Mouse (Mus musculus) midbrain, embryonic 16.5 days (tissue): ENCODE measurements around the gene Tesmin. TPM values are rescaled to one million over a fixed set of nuclear protein-coding genes. Genes with fewer than 3 reads are reported as not detected.

Source experiments
- ATAC-seq: fragments of 200-750 bp; cut with Nextera tagmentation; 2 replicates; pipeline ENCODE4 v1.8.0; 2017; ENCODE audit warnings: moderate TSS enrichment
- H3K27ac ChIP-seq: fragments of 300-500 bp; sonication (generic); 2 replicates; pipeline ENCODE4 v1.5.1; 2014; ENCODE audit warnings: mild to moderate bottlenecking, low read length, mixed read lengths
- H3K27me3 ChIP-seq: fragments of 300-500 bp; sonication (generic); 2 replicates; pipeline ENCODE4 v1.6.1; 2014; ENCODE audit warnings: low read depth, low read length, mixed read lengths; ENCODE audit not compliant: control insufficient read depth, insufficient read depth
- H3K36me3 ChIP-seq: fragments of 300-500 bp; sonication (generic); 2 replicates; pipeline ENCODE4 v1.6.1; 2014; ENCODE audit warnings: mild to moderate bottlenecking, low read length, moderate library complexity, mixed read lengths; ENCODE audit not compliant: control insufficient read depth, insufficient read depth
- H3K4me1 ChIP-seq: fragments of 300-500 bp; sonication (generic); 2 replicates; pipeline ENCODE4 v1.6.1; 2014; ENCODE audit warnings: mild to moderate bottlenecking, low read length, mixed read lengths; ENCODE audit not compliant: control insufficient read depth, insufficient read depth
- H3K4me2 ChIP-seq: fragments of 300-500 bp; sonication (generic); 2 replicates; pipeline ENCODE4 v1.6.1; 2014; ENCODE audit warnings: mild to moderate bottlenecking, low read length, mixed read lengths
- H3K4me3 ChIP-seq: fragments of 300-500 bp; sonication (generic); 2 replicates; pipeline ENCODE4 v1.5.1; 2014; ENCODE audit warnings: low read depth, mild to moderate bottlenecking, low read length, moderate library complexity, mixed read lengths
- H3K9ac ChIP-seq: fragments of 300-500 bp; sonication (generic); 2 replicates; pipeline ENCODE4 v1.6.1; 2014; ENCODE audit warnings: low read depth, low read length, mixed read lengths
- H3K9me3 ChIP-seq: fragments of 300-500 bp; sonication (generic); replicated peaks from 2 replicates; pipeline ENCODE4 v1.6.1; 2014; ENCODE audit warnings: mild to moderate bottlenecking, low read length, mixed read lengths; ENCODE audit not compliant: control insufficient read depth, poor library complexity, severe bottlenecking
- WGBS: fragments of 180-500 bp; shearing (Covaris S2); extraction: QIAGEN DNeasy Blood & Tissue Kit; methylation state at CpG from one replicate; pipeline ENCODE4 v1.1.7; 2014; 5-methylcytosine and 5-hydroxymethylcytosine counted together
- polyA plus RNA-seq: library from polyadenylated mRNA; unstranded; fragments of >200 nt; fragmentation: Nextera tagmentation; extraction: Ambion mirVana; gene quantifications from 2 replicates; pipeline ENCODE4 v1.2.1, GENCODE M21; 2015

Gene Tesmin
- polyA plus RNA-seq, 1 experiment from 2014 or later = 0.84 TPM

GRCm38 (mm10) chr19:3429156-3429816, 40.6 kb downstream of the Tesmin start:
- WGBS = 44% methylated on average over 7 of the region's 7 CpGs
- ATAC-seq = no peak

DNA sequence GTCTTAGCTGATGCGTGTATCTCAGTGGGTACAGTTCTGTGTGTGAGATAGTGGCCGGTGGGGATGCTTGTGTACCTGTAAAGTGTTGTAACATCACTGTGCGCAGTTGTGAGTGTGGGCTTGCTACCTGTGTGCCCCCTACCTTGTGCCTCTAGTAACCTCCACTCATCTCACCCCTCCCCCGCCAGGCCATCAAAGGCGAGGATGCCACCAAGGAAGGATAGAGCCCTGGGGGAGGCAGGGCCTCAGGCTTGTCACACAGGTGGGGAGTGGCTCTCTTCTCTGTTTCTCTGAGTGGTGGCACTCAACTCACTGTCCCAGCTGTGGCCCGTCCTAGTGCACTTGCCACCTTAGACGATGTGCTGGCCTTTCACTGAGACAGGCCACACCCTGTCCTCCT, 42.4 kb downstream of the Tesmin start:
- H3K4me3 ChIP-seq = no peak overlapping the region
- 74% methylated on average over 7 of the region's 7 CpGs for WGBS
- H3K4me1 ChIP-seq = 0 out of 2 replicates have a peak, but pooled peaks cover 2% of the 10 kb centered on the region
- no peak overlapping the region for H3K9ac ChIP-seq
- H3K27ac ChIP-seq = no peak overlapping the region
- no peak overlapping the region for H3K4me2 ChIP-seq
- no peaks in the 10 kb centered on the region for H3K9me3 ChIP-seq
- no peaks in the 10 kb centered on the region for H3K36me3 ChIP-seq
- ATAC-seq = no peak
- no peaks in the 10 kb centered on the region for H3K27me3 ChIP-seq

More at GRCm38 (mm10) chr19:3429156-3429816, 40.6 kb downstream of the Tesmin start:
- Histone ChIP-seq H3K9me3 (no peaks in the 10 kb centered on the region), H3K27me3 (no peaks in the 10 kb centered on the region), H3K4me2 (no peak overlapping the region), H3K9ac (0 out of 2 replicates have a peak overlapping the region, but pooled peaks have one; percentile 21), H3K4me1 (0 out of 2 replicates have a peak, but pooled peaks cover 2% of the 10 kb centered on the region), H3K36me3 (no peaks in the 10 kb centered on the region), H3K27ac (peak overlapping the region; percentile 48; the same call in 1 of the 2 replicates), H3K4me3 (no peak overlapping the region)

DNA sequence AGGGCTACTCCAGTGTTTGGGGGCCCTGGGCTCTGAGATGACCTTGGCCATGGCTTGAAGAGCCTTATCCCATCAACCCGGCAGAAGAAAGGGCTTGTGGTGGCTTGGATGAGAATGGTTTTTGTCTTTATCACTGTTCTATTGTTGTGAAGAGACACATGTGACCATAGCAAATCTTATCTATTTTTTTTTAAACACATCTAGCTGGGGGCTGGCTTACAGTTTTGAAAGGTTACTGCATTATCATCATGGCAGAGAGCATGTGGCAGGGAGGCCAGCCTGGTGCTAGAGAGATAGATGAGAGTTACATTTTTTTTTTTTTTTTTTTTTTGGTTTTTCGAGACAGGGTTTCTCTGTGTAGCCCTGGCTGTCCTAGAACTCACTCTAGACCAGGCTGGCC, 43.3 kb downstream of the Tesmin start:
- Histone ChIP-seq H3K9me3 (no peaks in the 10 kb centered on the region), H3K36me3 (no peaks in the 10 kb centered on the region), H3K27ac (no peak overlapping the region), H3K4me2 (no peak overlapping the region), H3K4me1 (0 out of 2 replicates have a peak, but pooled peaks cover 2% of the 10 kb centered on the region), H3K4me3 (no peak overlapping the region), H3K27me3 (no peaks in the 10 kb centered on the region), H3K9ac (no peak overlapping the region)
- 76% methylated on average over 1 of the region's 2 CpGs for WGBS
- ATAC-seq = no peak

GRCm38 (mm10) chr19:3434124-3434523, 45.5 kb downstream of the Tesmin start:
- Histone ChIP-seq H3K9ac (no peak overlapping the region), H3K4me1 (0 out of 2 replicates have a peak, but pooled peaks cover 2% of the 10 kb centered on the region), H3K27ac (no peak overlapping the region), H3K4me3 (no peak overlapping the region), H3K27me3 (no peaks in the 10 kb centered on the region), H3K36me3 (no peaks in the 10 kb centered on the region), H3K4me2 (no peak overlapping the region), H3K9me3 (no peaks in the 10 kb centered on the region)
- WGBS = 36% methylated on average over 4 of the region's 4 CpGs
- no peak for ATAC-seq

GRCm38 (mm10) chr19:3434641-3435040, 46.0 kb downstream of the Tesmin start:
- H3K4me3 ChIP-seq = no peak overlapping the region
- no peaks in the 10 kb centered on the region for H3K36me3 ChIP-seq
- ATAC-seq = no peak
- H3K9ac ChIP-seq = no peak overlapping the region
- 46% methylated on average over 4 of the region's 4 CpGs for WGBS
- H3K4me2 ChIP-seq = no peak overlapping the region
- H3K27me3 ChIP-seq = no peaks in the 10 kb centered on the region
- H3K27ac ChIP-seq = no peak overlapping the region
- H3K9me3 ChIP-seq = no peaks in the 10 kb centered on the region
- H3K4me1 ChIP-seq = no peaks in the 10 kb centered on the region

- no peaks in the 10 kb centered on the region for H3K4me1 ChIP-seq
- WGBS = 80% methylated on average over 3 of the region's 3 CpGs
- no peak overlapping the region for H3K9ac ChIP-seq
- H3K4me3 ChIP-seq = no peak overlapping the region
- no peaks in the 10 kb centered on the region for H3K27me3 ChIP-seq
- H3K27ac ChIP-seq = no peak overlapping the region
- no peak overlapping the region for H3K4me2 ChIP-seq
- no peak for ATAC-seq
- no peaks in the 10 kb centered on the region for H3K36me3 ChIP-seq
- no peaks in the 10 kb centered on the region for H3K9me3 ChIP-seq
Measured at GRCm38 (mm10) chr19:3435824-3436223, 47.2 kb downstream of the Tesmin start.

GRCm38 (mm10) chr19:3436840-3437239, 48.2 kb downstream of the Tesmin start:
- no peak overlapping the region for H3K4me2 ChIP-seq
- H3K4me3 ChIP-seq = no peak overlapping the region
- H3K9me3 ChIP-seq = no peaks in the 10 kb centered on the region
- H3K9ac ChIP-seq = no peak overlapping the region
- no peaks in the 10 kb centered on the region for H3K36me3 ChIP-seq
- no peak overlapping the region for H3K27ac ChIP-seq
- no peaks in the 10 kb centered on the region for H3K4me1 ChIP-seq
- ATAC-seq = no peak
- WGBS = 55% methylated on average over 9 of the region's 9 CpGs
- no peaks in the 10 kb centered on the region for H3K27me3 ChIP-seq

DNA sequence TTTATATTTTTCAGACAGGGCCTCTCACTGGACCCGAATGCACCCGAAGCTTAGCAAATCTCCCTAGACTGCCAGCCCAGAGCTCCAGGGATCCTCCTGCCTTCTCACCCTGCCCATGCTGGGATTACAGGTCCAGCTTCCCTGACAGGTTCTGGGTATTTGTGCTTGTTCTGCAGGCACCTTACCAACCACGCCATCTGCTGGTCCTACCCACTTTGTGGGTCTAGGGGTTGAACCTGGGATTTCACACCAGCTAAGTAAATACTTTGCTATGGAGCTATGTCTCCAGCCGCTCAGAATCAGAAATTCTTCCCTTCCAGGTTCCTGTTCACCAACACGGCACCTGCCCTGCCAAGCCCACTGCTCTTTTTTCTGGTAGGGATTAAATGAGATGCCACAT, 49.3 kb downstream of the Tesmin start:
- WGBS = 75% methylated on average over 5 of the region's 5 CpGs
- Histone ChIP-seq H3K4me2 (no peak overlapping the region), H3K9me3 (no peaks in the 10 kb centered on the region), H3K36me3 (no peaks in the 10 kb centered on the region), H3K4me3 (no peak overlapping the region), H3K9ac (no peak overlapping the region), H3K27me3 (no peaks in the 10 kb centered on the region), H3K27ac (no peak overlapping the region), H3K4me1 (no peaks in the 10 kb centered on the region)
- no peak for ATAC-seq

DNA sequence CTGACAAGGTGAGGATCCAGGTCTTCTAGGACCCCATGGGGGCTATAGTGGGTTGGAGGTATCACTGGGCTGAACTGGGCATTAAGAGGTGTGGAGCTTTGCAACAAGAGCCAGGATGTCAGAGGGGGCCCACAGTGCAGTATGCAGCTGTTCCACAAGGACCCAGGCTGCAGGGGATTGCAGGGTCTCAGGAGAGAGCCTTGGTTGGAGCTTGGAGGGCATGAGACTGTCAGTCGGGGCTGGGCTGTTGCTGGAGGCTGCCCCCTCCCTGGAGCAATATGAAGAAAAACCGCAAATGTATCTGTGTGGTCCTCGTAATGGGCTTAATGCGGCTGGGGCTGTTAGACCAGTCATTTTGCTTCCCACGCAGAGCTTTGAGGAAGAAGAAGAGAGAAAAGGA, 52.0 kb downstream of the Tesmin start:
- Histone ChIP-seq H3K9me3 (no peaks in the 10 kb centered on the region), H3K36me3 (no peaks in the 10 kb centered on the region), H3K9ac (no peak overlapping the region), H3K4me1 (no peaks in the 10 kb centered on the region), H3K4me2 (no peak overlapping the region), H3K27ac (no peak overlapping the region), H3K4me3 (no peak overlapping the region), H3K27me3 (no peaks in the 10 kb centered on the region)
- WGBS = 63% methylated on average over 5 of the region's 5 CpGs
- ATAC-seq = no peak
